Mouse (Mus musculus) kidney, embryonic 16.5 days (tissue): ENCODE data around the gene Errfi1. TPM values are rescaled to one million over a fixed set of nuclear protein-coding genes. Genes with fewer than 3 reads are reported as not detected.

Experiments used
- ATAC-seq: fragments of 200-750 bp; cut with Nextera tagmentation; 2 replicates; pipeline ENCODE4 v1.8.0; 2017; ENCODE audit warnings: moderate TSS enrichment; ENCODE audit not compliant: low FRiP score, low TSS enrichment
- H3K27ac ChIP-seq: fragments of 300-500 bp; sonication (generic); 2 replicates; pipeline ENCODE4 v1.5.1; 2014; ENCODE audit warnings: low read length
- H3K27me3 ChIP-seq: fragments of 300-500 bp; sonication (generic); 2 replicates; pipeline ENCODE4 v1.6.1; 2014; ENCODE audit warnings: low read length, control low read depth, mixed read lengths; ENCODE audit not compliant: insufficient read depth
- H3K36me3 ChIP-seq: fragments of 300-500 bp; sonication (generic); 2 replicates; pipeline ENCODE4 v1.6.1; 2014; ENCODE audit warnings: low read length, control low read depth, mixed read lengths; ENCODE audit not compliant: insufficient read depth
- H3K4me1 ChIP-seq: fragments of 300-500 bp; sonication (generic); 2 replicates; pipeline ENCODE4 v1.6.1; 2014; ENCODE audit warnings: low read length, control low read depth, mixed read lengths; ENCODE audit not compliant: insufficient read depth
- H3K4me2 ChIP-seq: fragments of 300-500 bp; sonication (generic); replicated peaks from 2 replicates; pipeline ENCODE4 v1.6.1; 2014; ENCODE audit warnings: low read depth, low read length
- H3K4me3 ChIP-seq: fragments of 300-500 bp; sonication (generic); 2 replicates; pipeline ENCODE4 v1.5.1; 2014; ENCODE audit warnings: mild to moderate bottlenecking, low read length
- H3K9ac ChIP-seq: fragments of 300-500 bp; sonication (generic); replicated peaks from 2 replicates; pipeline ENCODE4 v1.6.1; 2014; ENCODE audit warnings: low read length
- H3K9me3 ChIP-seq: fragments of 300-500 bp; sonication (generic); 2 replicates; pipeline ENCODE4 v1.6.1; 2016; ENCODE audit warnings: low read length, control low read depth
- WGBS: fragments of 180-500 bp; shearing (Covaris S2); extraction: QIAGEN DNeasy Blood & Tissue Kit; methylation state at CpG from one replicate; pipeline ENCODE4 v1.1.7; 2014; 5-methylcytosine and 5-hydroxymethylcytosine counted together
- polyA plus RNA-seq: library from polyadenylated mRNA; unstranded; fragments of >200 nt; fragmentation: Nextera tagmentation; extraction: Ambion mirVana; gene quantifications from 2 replicates; pipeline ENCODE4 v1.2.1, GENCODE M21; 2015

Gene Errfi1
- polyA plus RNA-seq, 1 experiment from 2014 or later: 33.4 TPM

GRCm38 (mm10) chr4:150917336-150918027 lies 63.8 kb downstream of the Errfi1 start:
- Histone ChIP-seq H3K9me3 (no peaks in the 10 kb centered on the region), H3K4me1 (peaks cover 21% of the 10 kb centered on the region), H3K36me3 (no peaks in the 10 kb centered on the region), H3K4me3 (no peak overlapping the region), H3K9ac (no peak overlapping the region), H3K27me3 (no peaks in the 10 kb centered on the region), H3K27ac (no peak overlapping the region), H3K4me2 (no peak overlapping the region)
- WGBS: 73% methylated on average over 8 of the region's 8 CpGs
- no peak for ATAC-seq

Other genes with a start within 250 kb of the Errfi1 start
- gene Slc45a1, start 201.7 kb upstream of the Errfi1 start, polyA plus RNA-seq: 0.12 and 0.17 TPM in 2 replicates
- gene Park7, start 60.5 kb downstream of the Errfi1 start, polyA plus RNA-seq: 404 and 421 TPM in 2 replicates
- 0.26 and 0.40 TPM in 2 replicates for gene Tnfrsf9, start 60.6 kb downstream of the Errfi1 start, polyA plus RNA-seq
- not detected in 2 replicates for gene Uts2, start 143.2 kb downstream of the Errfi1 start, polyA plus RNA-seq
- 7.6 and 7.8 TPM in 2 replicates for gene Per3, start 190.7 kb downstream of the Errfi1 start, polyA plus RNA-seq
- gene Vamp3, start 204.0 kb downstream of the Errfi1 start, polyA plus RNA-seq: 127 TPM in 2 replicates
- gene Gm13090, start 235.7 kb downstream of the Errfi1 start, polyA plus RNA-seq: not detected in 2 replicates